Mouse (Mus musculus) layer of hippocampus, adult 9-10 months (tissue): ENCODE data around the gene Zfp319.

ENCODE experiments used
- DNase-seq: peaks from one replicate; pipeline ENCODE4 v3.0.0; 2022; ENCODE audit warnings: low spot score

Zfp319 gene

GRCm38 (mm10) chr8:95310342-95310970 lies 21.3 kb downstream of the Zfp319 start, which contains the start of gene Tepp:
Gene Tepp (plus strand): TSS chr8:95310566.
- DNase-seq: no peak

DNA sequence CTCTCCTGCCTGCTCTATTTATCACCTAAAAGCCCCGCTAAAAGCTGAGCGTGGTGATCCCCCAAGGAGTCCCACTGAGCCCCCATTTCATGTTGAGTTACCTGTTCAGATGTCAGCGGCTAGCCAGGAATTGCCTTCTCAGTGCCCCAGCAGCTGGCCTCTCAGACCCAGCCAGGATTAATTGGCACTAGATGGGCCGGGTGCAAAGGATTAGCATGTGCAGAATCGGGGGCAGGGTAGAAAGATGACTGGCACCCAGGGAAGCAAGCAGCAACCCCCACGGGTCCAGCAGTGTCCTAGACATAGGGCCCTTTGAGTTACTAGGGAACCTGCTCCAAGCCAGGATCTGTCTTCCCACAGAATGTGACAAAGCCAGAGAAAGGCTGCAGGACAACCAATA lies 25.3 kb downstream of the Zfp319 start, which contains the start of gene Cngb1:
Gene Cngb1, minus strand, starts transcription at position 155 of the 400 bp plus-strand sequence.
- DNase-seq: no peak

DNA sequence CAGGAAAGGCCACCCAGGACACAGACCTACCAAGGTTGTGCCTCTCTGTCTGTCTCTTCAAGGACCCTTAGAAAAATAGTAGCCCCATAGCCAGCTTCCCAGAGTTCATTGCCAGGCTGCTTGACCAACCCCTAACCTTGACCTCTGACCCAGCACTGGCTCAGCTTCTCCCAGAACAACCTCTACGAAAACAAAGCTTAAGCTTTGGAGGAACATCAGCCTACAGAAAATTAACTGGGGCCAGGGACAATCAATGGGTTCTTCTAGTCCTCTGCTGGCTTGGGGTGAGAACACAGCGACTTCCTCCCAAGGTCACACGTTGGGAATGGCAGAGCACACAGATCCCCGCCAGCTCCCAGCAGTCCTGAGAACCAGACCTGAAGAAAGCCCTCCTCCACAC lies 26.2 kb downstream of the Zfp319 start:
- DNase-seq: no peak

GRCm38 (mm10) chr8:95302410-95302809 lies 29.3 kb downstream of the Zfp319 start:
- DNase-seq: no peak

- DNase-seq: no peak
These were observed 37.9 kb downstream of the Zfp319 start for GRCm38 (mm10) chr8:95293891-95294290.

GRCm38 (mm10) chr8:95293172-95293571 lies 38.6 kb downstream of the Zfp319 start:
- DNase-seq: no peak

DNA sequence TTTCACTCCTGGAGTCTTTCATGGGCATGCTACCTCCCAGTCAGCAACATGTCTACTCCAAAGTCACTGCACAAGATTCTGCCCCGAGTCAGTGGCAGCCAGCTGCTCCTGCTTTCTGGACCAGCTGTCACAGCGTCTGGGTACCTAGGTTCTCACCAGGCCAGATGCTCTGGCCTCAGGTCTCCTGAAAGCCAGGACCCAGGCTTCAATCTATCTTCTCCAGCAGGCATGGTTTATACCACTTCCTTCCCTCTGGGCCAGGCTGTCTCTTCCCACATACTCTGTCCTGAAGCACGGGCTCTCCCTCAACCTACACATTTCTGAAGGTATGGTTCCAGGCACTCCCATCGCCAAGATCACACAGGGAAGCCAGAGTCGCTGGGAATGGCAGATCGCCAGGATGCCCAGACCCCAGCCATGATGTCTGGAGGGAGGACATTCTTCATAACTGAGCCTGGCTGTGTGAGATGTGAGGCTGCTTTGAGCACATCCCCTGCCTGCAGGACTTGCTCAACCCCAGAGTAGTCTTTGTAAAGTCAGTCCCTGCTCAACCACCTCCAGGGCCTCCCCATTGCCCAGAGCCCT lies 42.6 kb downstream of the Zfp319 start:
- no peak for DNase-seq

DNA sequence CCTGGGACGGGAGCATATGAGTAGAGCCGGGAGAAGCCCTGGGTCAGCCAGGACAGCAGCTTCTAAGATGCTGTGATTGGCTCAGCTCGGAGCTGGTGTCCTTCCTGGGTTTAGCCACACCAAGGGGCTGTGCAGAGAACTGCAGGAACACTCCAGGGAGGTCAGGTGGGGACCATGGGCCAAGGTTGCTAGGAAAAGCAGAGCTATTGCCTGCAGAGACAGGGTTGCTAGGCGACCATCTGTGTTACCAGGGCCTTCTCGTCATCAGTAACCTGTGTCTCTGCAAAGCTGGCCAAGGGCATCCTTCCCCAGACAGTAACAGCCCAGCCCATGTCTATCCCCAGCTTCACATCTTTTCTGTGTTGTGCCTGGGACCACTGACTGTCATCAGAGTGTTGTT lies 50.3 kb downstream of the Zfp319 start:
- DNase-seq: no peak
